Mouse (Mus musculus) limb, embryonic 10.5 days (tissue): Measurements from ENCODE around the gene Plin4. TPM values are rescaled to one million over a fixed set of nuclear protein-coding genes. Genes with fewer than 3 reads are reported as not detected.

Source experiments
- DNase-seq: peaks from one replicate; pipeline ENCODE4 v3.0.0-alpha.2; 2017; ENCODE audit warnings: low spot score
- H3K27ac ChIP-seq: fragments of 300-500 bp; sonication (generic); 2 replicates; pipeline ENCODE4 v1.5.1; 2016; ENCODE audit warnings: mild to moderate bottlenecking
- H3K27me3 ChIP-seq: fragments of 300-500 bp; sonication (generic); 2 replicates; pipeline ENCODE4 v1.6.1; 2016; ENCODE audit warnings: low read depth, mild to moderate bottlenecking; ENCODE audit not compliant: poor library complexity, severe bottlenecking
- H3K36me3 ChIP-seq: fragments of 300-500 bp; sonication (generic); 2 replicates; pipeline ENCODE4 v1.6.1; 2016; ENCODE audit warnings: mild to moderate bottlenecking, moderate library complexity
- H3K4me1 ChIP-seq: fragments of 300-500 bp; sonication (generic); 2 replicates; pipeline ENCODE4 v1.6.1; 2016
- H3K4me3 ChIP-seq: fragments of 300-500 bp; sonication (generic); 2 replicates; pipeline ENCODE4 v1.5.1; 2016; ENCODE audit warnings: mild to moderate bottlenecking, moderate library complexity
- H3K9me3 ChIP-seq: fragments of 300-500 bp; sonication (generic); replicated peaks from 2 replicates; pipeline ENCODE4 v1.6.1; 2016; ENCODE audit warnings: mild to moderate bottlenecking
- WGBS: fragments of 180-500 bp; shearing (Covaris S2); methylation state at CpG from one replicate; pipeline ENCODE4 v1.1.7; 2016; 5-methylcytosine and 5-hydroxymethylcytosine counted together
- polyA plus RNA-seq: library from polyadenylated mRNA; unstranded; fragments of >200 nt; fragmentation: Nextera tagmentation; extraction: Ambion mirVana; gene quantifications from 2 replicates; pipeline ENCODE4 v1.2.1, GENCODE M21; 2016

Plin4 gene
- polyA plus RNA-seq: 0.08 and 0.10 TPM in 2 replicates

- no peaks in the 10 kb centered on the region for H3K27me3 ChIP-seq
- H3K36me3 ChIP-seq: no peaks in the 10 kb centered on the region; the same call in 1 of the 2 replicates
- WGBS: 60% methylated on average over 10 of the region's 10 CpGs
- 0 out of 2 replicates have a peak, but pooled peaks cover 4% of the 10 kb centered on the region for H3K4me1 ChIP-seq
- no peak within 1 kb of the TSS for H3K4me3 ChIP-seq
- no peak for DNase-seq
- no peak within 1 kb of the TSS for H3K27ac ChIP-seq
- H3K9me3 ChIP-seq: no peaks in the 10 kb centered on the region
These were observed at the start of gene Plin4 for GRCm38 (mm10) chr17:56109219-56110051. Plin4 (minus strand) TSS chr17:56109803.

GRCm38 (mm10) chr17:56153643-56154042 is 44.0 kb upstream of the Plin4 start:
- Histone ChIP-seq H3K4me1 (peaks cover 15% of the 10 kb centered on the region), H3K36me3 (no peaks in the 10 kb centered on the region), H3K27me3 (peaks cover 95% of the 10 kb centered on the region), H3K4me3 (no peak overlapping the region), H3K9me3 (no peaks in the 10 kb centered on the region), H3K27ac (no peak overlapping the region)
- WGBS: 62% methylated on average over 9 of the region's 9 CpGs
- peak; percentile 57 for DNase-seq

GRCm38 (mm10) chr17:56149897-56150296 is 40.3 kb upstream of the Plin4 start:
- Histone ChIP-seq H3K4me3 (no peak overlapping the region), H3K27me3 (peaks cover 95% of the 10 kb centered on the region), H3K27ac (no peak overlapping the region), H3K9me3 (no peaks in the 10 kb centered on the region), H3K36me3 (no peaks in the 10 kb centered on the region), H3K4me1 (peaks cover 21% of the 10 kb centered on the region)
- WGBS: 46% methylated on average over 2 of the region's 2 CpGs
- DNase-seq: no peak

- 2% methylated on average over 30 of the region's 30 CpGs for WGBS
- no peak for DNase-seq
- peak overlapping the region; percentile 32 for H3K4me3 ChIP-seq
- H3K36me3 ChIP-seq: no peaks in the 10 kb centered on the region
- no peaks in the 10 kb centered on the region for H3K9me3 ChIP-seq
- peaks cover 97% of the 10 kb centered on the region for H3K27me3 ChIP-seq
- H3K27ac ChIP-seq: 0 out of 2 replicates have a peak overlapping the region, but pooled peaks have one; percentile 9
- H3K4me1 ChIP-seq: peaks cover 21% of the 10 kb centered on the region
These were observed 39.4 kb upstream of the Plin4 start for GRCm38 (mm10) chr17:56148790-56149618.

GRCm38 (mm10) chr17:56148280-56148679 is 38.7 kb upstream of the Plin4 start:
- peaks cover 14% of the 10 kb centered on the region for H3K4me1 ChIP-seq
- H3K4me3 ChIP-seq: peak overlapping the region; percentile 32; the same call in 1 of the 2 replicates
- no peak overlapping the region for H3K27ac ChIP-seq
- H3K36me3 ChIP-seq: no peaks in the 10 kb centered on the region
- H3K9me3 ChIP-seq: no peaks in the 10 kb centered on the region
- no peak for DNase-seq
- WGBS: 20% methylated on average over 9 of the region's 9 CpGs
- H3K27me3 ChIP-seq: peaks cover 97% of the 10 kb centered on the region

- Histone ChIP-seq H3K4me3 (no peak overlapping the region), H3K4me1 (peaks cover 17% of the 10 kb centered on the region), H3K9me3 (no peaks in the 10 kb centered on the region), H3K27ac (no peak overlapping the region), H3K36me3 (no peaks in the 10 kb centered on the region), H3K27me3 (peaks cover 98% of the 10 kb centered on the region)
- WGBS: 59% methylated on average over 12 of the region's 12 CpGs
- no peak for DNase-seq
These were observed 37.8 kb upstream of the Plin4 start for GRCm38 (mm10) chr17:56147420-56147819.

- H3K36me3 ChIP-seq: no peaks in the 10 kb centered on the region
- H3K27ac ChIP-seq: no peak overlapping the region
- H3K9me3 ChIP-seq: no peaks in the 10 kb centered on the region
- peaks cover 30% of the 10 kb centered on the region for H3K4me1 ChIP-seq
- DNase-seq: no peak
- H3K4me3 ChIP-seq: no peak overlapping the region
- WGBS: 13% methylated on average over 9 of the region's 9 CpGs
- H3K27me3 ChIP-seq: peaks cover 100% of the 10 kb centered on the region
These were observed 36.5 kb upstream of the Plin4 start for GRCm38 (mm10) chr17:56146131-56146530.

- Histone ChIP-seq H3K36me3 (no peaks in the 10 kb centered on the region), H3K9me3 (no peaks in the 10 kb centered on the region), H3K27me3 (peaks cover 100% of the 10 kb centered on the region), H3K27ac (no peak overlapping the region), H3K4me1 (peaks cover 42% of the 10 kb centered on the region), H3K4me3 (no peak overlapping the region)
- DNase-seq: no peak
- WGBS: 72% methylated on average over 9 of the region's 9 CpGs
These were observed 34.9 kb upstream of the Plin4 start for GRCm38 (mm10) chr17:56144546-56144945.

- peak overlapping the region; percentile 53 for H3K4me3 ChIP-seq
- peaks cover 47% of the 10 kb centered on the region for H3K4me1 ChIP-seq
- no peaks in the 10 kb centered on the region for H3K9me3 ChIP-seq
- under 1% methylated on average over 35 of the region's 47 CpGs for WGBS
- DNase-seq: peak; percentile 77
- H3K27ac ChIP-seq: peak overlapping the region; percentile 38
- peaks cover 100% of the 10 kb centered on the region for H3K27me3 ChIP-seq
- no peaks in the 10 kb centered on the region for H3K36me3 ChIP-seq
These were observed 32.4 kb upstream of the Plin4 start for GRCm38 (mm10) chr17:56141702-56142605.

- peaks cover 47% of the 10 kb centered on the region for H3K4me1 ChIP-seq
- peak; percentile 85 for DNase-seq
- H3K36me3 ChIP-seq: no peaks in the 10 kb centered on the region
- peak within 1 kb of the TSS; percentile 73 for H3K4me3 ChIP-seq
- H3K27me3 ChIP-seq: peaks cover 100% of the 10 kb centered on the region
- no peaks in the 10 kb centered on the region for H3K9me3 ChIP-seq
- 2% methylated on average over 79 of the region's 79 CpGs for WGBS
- peak within 1 kb of the TSS; percentile 31 for H3K27ac ChIP-seq
These were observed 30.4 kb upstream of the Plin4 start, which contains the start of gene Sema6b for GRCm38 (mm10) chr17:56139858-56140595. Sema6b (minus strand) TSS chr17:56140343.

- DNase-seq: no peak
- Histone ChIP-seq H3K27me3 (peaks cover 94% of the 10 kb centered on the region), H3K36me3 (no peaks in the 10 kb centered on the region), H3K27ac (peak overlapping the region; percentile 26; the same call in 1 of the 2 replicates), H3K9me3 (no peaks in the 10 kb centered on the region), H3K4me3 (peak overlapping the region; percentile 73), H3K4me1 (peaks cover 53% of the 10 kb centered on the region)
- 5% methylated on average over 21 of the region's 21 CpGs for WGBS
These were observed 29.8 kb upstream of the Plin4 start for GRCm38 (mm10) chr17:56139355-56139754.
